Mouse (Mus musculus) intestine, embryonic 14.5 days (tissue): Measurements from ENCODE around the gene Mrpl51. TPM values are rescaled to one million over a fixed set of nuclear protein-coding genes. Genes with fewer than 3 reads are reported as not detected.
"Not testable (repeated sequence)": the region's sequence is repeated elsewhere in the genome, so short reads cannot be mapped to it uniquely, and the experiment has no call there.

Experiments used
- ATAC-seq: fragments of 200-750 bp; cut with Nextera tagmentation; replicated peaks from 2 replicates; pipeline ENCODE4 v1.8.0; 2017; ENCODE audit warnings: low read depth, moderate number of reproducible peaks, moderate TSS enrichment, moderate library complexity; ENCODE audit not compliant: low FRiP score, low TSS enrichment
- DNase-seq: peaks from one replicate; pipeline ENCODE4 v3.0.0-alpha.2; 2018; ENCODE audit warnings: low spot score
- H3K27ac ChIP-seq: fragments of 300-500 bp; sonication (generic); 2 replicates; pipeline ENCODE4 v1.5.1; 2014; ENCODE audit warnings: low read depth, mild to moderate bottlenecking, control low read depth
- H3K27me3 ChIP-seq: fragments of 300-500 bp; sonication (generic); replicated peaks from 2 replicates; pipeline ENCODE4 v1.6.1; 2014; ENCODE audit warnings: low read length, control low read depth; ENCODE audit not compliant: control insufficient read depth, insufficient read depth
- H3K36me3 ChIP-seq: fragments of 300-500 bp; sonication (generic); 2 replicates; pipeline ENCODE4 v1.6.1; 2014; ENCODE audit warnings: low read length, control low read depth; ENCODE audit not compliant: control insufficient read depth, insufficient read depth
- H3K4me1 ChIP-seq: fragments of 300-500 bp; sonication (generic); replicated peaks from 2 replicates; pipeline ENCODE4 v1.6.1; 2014; ENCODE audit warnings: low read length, control low read depth, mixed read lengths; ENCODE audit not compliant: control insufficient read depth, insufficient read depth
- H3K4me2 ChIP-seq: fragments of 300-500 bp; sonication (generic); 2 replicates; pipeline ENCODE4 v1.6.1; 2014; ENCODE audit warnings: low read length
- H3K4me3 ChIP-seq: fragments of 300-500 bp; sonication (generic); 2 replicates; pipeline ENCODE4 v1.5.1; 2014; ENCODE audit warnings: low read depth, low read length, control low read depth, mixed read lengths
- H3K9ac ChIP-seq: fragments of 300-500 bp; sonication (generic); 2 replicates; pipeline ENCODE4 v1.6.1; 2014; ENCODE audit warnings: mild to moderate bottlenecking, low read length
- H3K9me3 ChIP-seq: fragments of 300-500 bp; sonication (generic); 2 replicates; pipeline ENCODE4 v1.6.1; 2016; ENCODE audit warnings: low read length, control low read depth; ENCODE audit not compliant: control insufficient read depth
- WGBS: fragments of 180-500 bp; shearing (Covaris S2); extraction: QIAGEN DNeasy Blood & Tissue Kit; methylation state at CpG from one replicate; pipeline ENCODE4 v1.1.7; 2014; 5-methylcytosine and 5-hydroxymethylcytosine counted together
- polyA plus RNA-seq: library from polyadenylated mRNA; unstranded; fragments of >200 nt; fragmentation: Nextera tagmentation; extraction: Ambion mirVana; gene quantifications from 2 replicates; pipeline ENCODE4 v1.2.1, GENCODE M21; 2014

The Mrpl51 gene
- polyA plus RNA-seq, 1 experiment from 2014 or later: 221 TPM

GRCm38 (mm10) chr6:125162615-125163305, 28.8 kb upstream of the Mrpl51 start:
- H3K9ac ChIP-seq, H3K27ac ChIP-seq, H3K27me3 ChIP-seq, H3K9me3 ChIP-seq, DNase-seq, ATAC-seq: not testable (repeated sequence)
- H3K36me3 ChIP-seq: peaks cover 60% of the 10 kb centered on the region
- 76% methylated on average over 11 of the region's 16 CpGs for WGBS
- H3K4me3 ChIP-seq: peak overlapping the region; percentile 1; the same call in 1 of the 2 replicates
- H3K4me2 ChIP-seq: peak overlapping the region; percentile 15; the same call in 1 of the 2 replicates
- H3K4me1 ChIP-seq: peaks cover 31% of the 10 kb centered on the region

- peaks cover 31% of the 10 kb centered on the region for H3K4me1 ChIP-seq
- H3K9me3 ChIP-seq: no peaks in the 10 kb centered on the region
- H3K4me2 ChIP-seq: peak overlapping the region; percentile 74
- H3K27me3 ChIP-seq: no peaks in the 10 kb centered on the region
- ATAC-seq: no peak
- H3K36me3 ChIP-seq: peaks cover 63% of the 10 kb centered on the region
- H3K9ac ChIP-seq: peak overlapping the region; percentile 98
- DNase-seq: peak; percentile 63
- H3K4me3 ChIP-seq: peak overlapping the region; percentile 68
- H3K27ac ChIP-seq: peak overlapping the region; percentile 92; the same call in 1 of the 2 replicates
- 4% methylated on average over 20 of the region's 20 CpGs for WGBS
These were observed 27.6 kb upstream of the Mrpl51 start for GRCm38 (mm10) chr6:125163801-125164657.

- Histone ChIP-seq H3K9ac (peak overlapping the region; percentile 98), H3K36me3 (peaks cover 63% of the 10 kb centered on the region), H3K27ac (peak overlapping the region; percentile 92), H3K27me3 (no peaks in the 10 kb centered on the region), H3K9me3 (no peaks in the 10 kb centered on the region), H3K4me1 (peaks cover 31% of the 10 kb centered on the region), H3K4me2 (peak overlapping the region; percentile 74), H3K4me3 (peak overlapping the region; percentile 68)
- DNase-seq (peak; percentile 85), ATAC-seq (peak; percentile 17)
- under 1% methylated on average over 39 of the region's 39 CpGs for WGBS
These were observed 26.8 kb upstream of the Mrpl51 start for GRCm38 (mm10) chr6:125164672-125165327.

- Histone ChIP-seq H3K9ac (peak overlapping the region; percentile 98), H3K27me3 (no peaks in the 10 kb centered on the region), H3K4me1 (peaks cover 31% of the 10 kb centered on the region), H3K4me3 (peak overlapping the region; percentile 68), H3K4me2 (peak overlapping the region; percentile 74), H3K9me3 (no peaks in the 10 kb centered on the region), H3K36me3 (peaks cover 63% of the 10 kb centered on the region), H3K27ac (peak overlapping the region; percentile 95)
- under 1% methylated on average over 36 of the region's 36 CpGs for WGBS
- DNase-seq (peak; percentile 100), ATAC-seq (peak; percentile 88)
These were observed 26.2 kb upstream of the Mrpl51 start for GRCm38 (mm10) chr6:125165328-125165891.

- Histone ChIP-seq H3K27ac (peak within 1 kb of the TSS; percentile 95), H3K27me3 (no peaks in the 10 kb centered on the region), H3K4me3 (peak within 1 kb of the TSS; percentile 68), H3K9ac (peak within 1 kb of the TSS; percentile 98), H3K4me1 (peaks cover 23% of the 10 kb centered on the region), H3K4me2 (peak within 1 kb of the TSS; percentile 74), H3K9me3 (no peaks in the 10 kb centered on the region), H3K36me3 (peaks cover 63% of the 10 kb centered on the region)
- 0% methylated on average over 18 of the region's 18 CpGs for WGBS
- DNase-seq: peak; percentile 86
- peak; percentile 71 for ATAC-seq
These were observed 25.4 kb upstream of the Mrpl51 start, which contains the start of gene Gapdh for GRCm38 (mm10) chr6:125166051-125166751. Gapdh (minus strand) TSS chr6:125166467.

GRCm38 (mm10) chr6:125166861-125167650, 24.5 kb upstream of the Mrpl51 start:
- peaks cover 67% of the 10 kb centered on the region for H3K36me3 ChIP-seq
- peak overlapping the region; percentile 42 for H3K9ac ChIP-seq
- DNase-seq (peak; percentile 77), ATAC-seq (peak; percentile 21; the same call in 1 of the 2 replicates)
- H3K4me3 ChIP-seq: peak overlapping the region; percentile 68
- no peaks in the 10 kb centered on the region for H3K27me3 ChIP-seq
- H3K9me3 ChIP-seq: no peaks in the 10 kb centered on the region
- H3K4me1 ChIP-seq: peaks cover 23% of the 10 kb centered on the region
- H3K27ac ChIP-seq: peak overlapping the region; percentile 95
- WGBS: 21% methylated on average over 10 of the region's 10 CpGs
- H3K4me2 ChIP-seq: peak overlapping the region; percentile 74

- Histone ChIP-seq H3K27ac (peak overlapping the region; percentile 95; the same call in 1 of the 2 replicates), H3K9me3 (no peaks in the 10 kb centered on the region), H3K4me1 (peaks cover 23% of the 10 kb centered on the region), H3K27me3 (no peaks in the 10 kb centered on the region), H3K4me2 (no peak overlapping the region), H3K9ac (no peak overlapping the region), H3K4me3 (no peak overlapping the region), H3K36me3 (peaks cover 71% of the 10 kb centered on the region)
- 93% methylated on average over 14 of the region's 14 CpGs for WGBS
- no peak for DNase-seq
- no peak for ATAC-seq
These were observed 23.5 kb upstream of the Mrpl51 start for GRCm38 (mm10) chr6:125168086-125168485.
